Mouse (Mus musculus) stomach, embryonic 14.5 days (tissue): ENCODE data around the gene Ednrb. TPM values are rescaled to one million over a fixed set of nuclear protein-coding genes. Genes with fewer than 3 reads are reported as not detected.
A peak's percentile ranks its signal among the peaks of the same experiment; 100 is the strongest.

Experiments used
- ATAC-seq: fragments of 200-750 bp; cut with Nextera tagmentation; 2 replicates; pipeline ENCODE4 v1.8.0; 2017; ENCODE audit warnings: low read depth, moderate TSS enrichment; ENCODE audit not compliant: insufficient number of reproducible peaks, insufficient read depth, low FRiP score
- H3K27ac ChIP-seq: fragments of 300-500 bp; sonication (generic); 2 replicates; pipeline ENCODE4 v1.5.1; 2014; ENCODE audit warnings: mild to moderate bottlenecking, low read length, moderate library complexity, mixed read lengths
- H3K27me3 ChIP-seq: fragments of 300-500 bp; sonication (generic); 2 replicates; pipeline ENCODE4 v1.6.1; 2014; ENCODE audit warnings: low read length, control low read depth, mixed read lengths; ENCODE audit not compliant: control insufficient read depth, insufficient read depth
- H3K36me3 ChIP-seq: fragments of 300-500 bp; sonication (generic); 2 replicates; pipeline ENCODE4 v1.6.1; 2014; ENCODE audit warnings: mild to moderate bottlenecking, control low read depth, low read length, moderate library complexity, mixed read lengths; ENCODE audit not compliant: control insufficient read depth, insufficient read depth
- H3K4me1 ChIP-seq: fragments of 300-500 bp; sonication (generic); 2 replicates; pipeline ENCODE4 v1.6.1; 2014; ENCODE audit warnings: low read length, control low read depth, mixed read lengths; ENCODE audit not compliant: control insufficient read depth, insufficient read depth
- H3K4me2 ChIP-seq: fragments of 300-500 bp; sonication (generic); replicated peaks from 2 replicates; pipeline ENCODE4 v1.6.1; 2014; ENCODE audit warnings: low read depth, low read length, control low read depth
- H3K4me3 ChIP-seq: fragments of 300-500 bp; sonication (generic); 2 replicates; pipeline ENCODE4 v1.5.1; 2014; ENCODE audit warnings: low read depth, low read length, control low read depth
- H3K9ac ChIP-seq: fragments of 300-500 bp; sonication (generic); replicated peaks from 2 replicates; pipeline ENCODE4 v1.6.1; 2014; ENCODE audit warnings: low read depth, mild to moderate bottlenecking, control low read depth, low read length, moderate library complexity, mixed read lengths
- H3K9me3 ChIP-seq: fragments of 300-500 bp; sonication (generic); 2 replicates; pipeline ENCODE4 v1.6.1; 2016; ENCODE audit warnings: low read depth, low read length, control low read depth; ENCODE audit not compliant: control insufficient read depth
- WGBS: fragments of 180-500 bp; shearing (Covaris S2); extraction: QIAGEN DNeasy Blood & Tissue Kit; methylation state at CpG from one replicate; pipeline ENCODE4 v1.1.7; 2014; 5-methylcytosine and 5-hydroxymethylcytosine counted together
- polyA plus RNA-seq: library from polyadenylated mRNA; unstranded; fragments of >200 nt; fragmentation: Nextera tagmentation; extraction: Ambion mirVana; gene quantifications from 2 replicates; pipeline ENCODE4 v1.2.1, GENCODE M21; 2014

The Ednrb gene
- 126 and 139 TPM in 2 replicates for polyA plus RNA-seq

GRCm38 (mm10) chr14:103844011-103844549 lies at the start of gene Ednrb:
Ednrb (minus strand) TSS chr14:103844402.
- peak within 1 kb of the TSS; percentile 37 for H3K9ac ChIP-seq
- H3K36me3 ChIP-seq = no peaks in the 10 kb centered on the region
- H3K27ac ChIP-seq = peak within 1 kb of the TSS; percentile 71
- H3K4me2 ChIP-seq = peak within 1 kb of the TSS; percentile 84
- H3K4me3 ChIP-seq = peak within 1 kb of the TSS; percentile 49
- peaks cover 5% of the 10 kb centered on the region; the same call in 1 of the 2 replicates for H3K4me1 ChIP-seq
- no peaks in the 10 kb centered on the region for H3K9me3 ChIP-seq
- 2% methylated on average over 24 of the region's 24 CpGs for WGBS
- ATAC-seq = peak; percentile 51; the same call in 1 of the 2 replicates
- H3K27me3 ChIP-seq = no peaks in the 10 kb centered on the region

- H3K4me2 ChIP-seq = no peak overlapping the region
- no peaks in the 10 kb centered on the region for H3K9me3 ChIP-seq
- H3K27ac ChIP-seq = no peak overlapping the region
- 72% methylated on average over 8 of the region's 8 CpGs for WGBS
- no peaks in the 10 kb centered on the region for H3K4me1 ChIP-seq
- no peak for ATAC-seq
- H3K9ac ChIP-seq = no peak overlapping the region
- no peak overlapping the region for H3K4me3 ChIP-seq
- H3K27me3 ChIP-seq = no peaks in the 10 kb centered on the region
- H3K36me3 ChIP-seq = no peaks in the 10 kb centered on the region
Measured at GRCm38 (mm10) chr14:103892411-103892938, 48.3 kb upstream of the Ednrb start.

- WGBS = 75% methylated on average over 4 of the region's 4 CpGs
- H3K4me2 ChIP-seq = no peak overlapping the region
- no peak for ATAC-seq
Measured at GRCm38 (mm10) chr14:103890761-103891160, 46.6 kb upstream of the Ednrb start.

GRCm38 (mm10) chr14:103884892-103885575 lies 40.8 kb upstream of the Ednrb start:
- H3K4me1 ChIP-seq = peaks cover 3% of the 10 kb centered on the region; the same call in 1 of the 2 replicates
- no peak overlapping the region for H3K4me3 ChIP-seq
- H3K36me3 ChIP-seq = no peaks in the 10 kb centered on the region
- no peak overlapping the region for H3K9ac ChIP-seq
- 64% methylated on average over 7 of the region's 7 CpGs for WGBS
- no peaks in the 10 kb centered on the region for H3K9me3 ChIP-seq
- no peak for ATAC-seq
- no peak overlapping the region for H3K4me2 ChIP-seq
- no peaks in the 10 kb centered on the region for H3K27me3 ChIP-seq
- no peak overlapping the region for H3K27ac ChIP-seq

More at GRCm38 (mm10) chr14:103890761-103891160, 46.6 kb upstream of the Ednrb start:
- Histone ChIP-seq H3K27me3 (no peaks in the 10 kb centered on the region), H3K4me1 (no peaks in the 10 kb centered on the region), H3K9ac (no peak overlapping the region), H3K36me3 (no peaks in the 10 kb centered on the region), H3K27ac (no peak overlapping the region), H3K4me3 (no peak overlapping the region), H3K9me3 (no peaks in the 10 kb centered on the region)

- H3K36me3 ChIP-seq = no peaks in the 10 kb centered on the region
- WGBS = 44% methylated on average over 3 of the region's 3 CpGs
- peaks cover 3% of the 10 kb centered on the region; the same call in 1 of the 2 replicates for H3K4me1 ChIP-seq
- H3K27me3 ChIP-seq = no peaks in the 10 kb centered on the region
- H3K27ac ChIP-seq = no peak overlapping the region
- H3K4me2 ChIP-seq = no peak overlapping the region
- no peak overlapping the region for H3K9ac ChIP-seq
- no peak for ATAC-seq
- H3K9me3 ChIP-seq = no peaks in the 10 kb centered on the region
- no peak overlapping the region for H3K4me3 ChIP-seq
Measured at GRCm38 (mm10) chr14:103882943-103883342, 38.7 kb upstream of the Ednrb start.

- WGBS = 86% methylated on average over 2 of the region's 2 CpGs
- Histone ChIP-seq H3K36me3 (no peaks in the 10 kb centered on the region), H3K9me3 (no peaks in the 10 kb centered on the region), H3K27ac (no peak overlapping the region), H3K4me1 (no peaks in the 10 kb centered on the region), H3K4me2 (no peak overlapping the region), H3K4me3 (no peak overlapping the region), H3K27me3 (no peaks in the 10 kb centered on the region), H3K9ac (no peak overlapping the region)
- no peak for ATAC-seq
Measured at GRCm38 (mm10) chr14:103877117-103877516, 32.9 kb upstream of the Ednrb start.

- no peak overlapping the region for H3K4me3 ChIP-seq
- no peak overlapping the region for H3K9ac ChIP-seq
- no peaks in the 10 kb centered on the region for H3K36me3 ChIP-seq
- WGBS = 75% methylated on average over 3 of the region's 3 CpGs
- H3K4me2 ChIP-seq = no peak overlapping the region
- no peaks in the 10 kb centered on the region for H3K27me3 ChIP-seq
- H3K9me3 ChIP-seq = no peaks in the 10 kb centered on the region
- no peaks in the 10 kb centered on the region for H3K4me1 ChIP-seq
- no peak for ATAC-seq
- H3K27ac ChIP-seq = no peak overlapping the region
Measured at GRCm38 (mm10) chr14:103876598-103876997, 32.4 kb upstream of the Ednrb start.

- Histone ChIP-seq H3K36me3 (no peaks in the 10 kb centered on the region), H3K4me1 (no peaks in the 10 kb centered on the region), H3K4me2 (no peak overlapping the region), H3K27me3 (no peaks in the 10 kb centered on the region), H3K9ac (no peak overlapping the region), H3K27ac (no peak overlapping the region), H3K9me3 (no peaks in the 10 kb centered on the region), H3K4me3 (no peak overlapping the region)
- WGBS = 50% methylated on average over 2 of the region's 2 CpGs
- no peak for ATAC-seq
Measured at GRCm38 (mm10) chr14:103866636-103867035, 22.4 kb upstream of the Ednrb start.
